Mouse (Mus musculus) C3H10T1/2 (cell line): ENCODE data around the gene 1600002K03Rik. TPM values are rescaled to one million over a fixed set of nuclear protein-coding genes. Genes with fewer than 3 reads are reported as not detected.

Source experiments
- polyA plus RNA-seq, 2 experiments: library from polyadenylated mRNA; unstranded; fragments of >200 nt; fragmentation: generic; extraction: Trizol; gene quantifications; one replicate each; pipeline ENCODE4 v1.2.1; 2012; ENCODE audit warnings: missing spikeins in 2 of 2

The 1600002K03Rik gene
- 10 to 100 TPM; 22.6 to 31.6 TPM for polyA plus RNA-seq

DNA sequence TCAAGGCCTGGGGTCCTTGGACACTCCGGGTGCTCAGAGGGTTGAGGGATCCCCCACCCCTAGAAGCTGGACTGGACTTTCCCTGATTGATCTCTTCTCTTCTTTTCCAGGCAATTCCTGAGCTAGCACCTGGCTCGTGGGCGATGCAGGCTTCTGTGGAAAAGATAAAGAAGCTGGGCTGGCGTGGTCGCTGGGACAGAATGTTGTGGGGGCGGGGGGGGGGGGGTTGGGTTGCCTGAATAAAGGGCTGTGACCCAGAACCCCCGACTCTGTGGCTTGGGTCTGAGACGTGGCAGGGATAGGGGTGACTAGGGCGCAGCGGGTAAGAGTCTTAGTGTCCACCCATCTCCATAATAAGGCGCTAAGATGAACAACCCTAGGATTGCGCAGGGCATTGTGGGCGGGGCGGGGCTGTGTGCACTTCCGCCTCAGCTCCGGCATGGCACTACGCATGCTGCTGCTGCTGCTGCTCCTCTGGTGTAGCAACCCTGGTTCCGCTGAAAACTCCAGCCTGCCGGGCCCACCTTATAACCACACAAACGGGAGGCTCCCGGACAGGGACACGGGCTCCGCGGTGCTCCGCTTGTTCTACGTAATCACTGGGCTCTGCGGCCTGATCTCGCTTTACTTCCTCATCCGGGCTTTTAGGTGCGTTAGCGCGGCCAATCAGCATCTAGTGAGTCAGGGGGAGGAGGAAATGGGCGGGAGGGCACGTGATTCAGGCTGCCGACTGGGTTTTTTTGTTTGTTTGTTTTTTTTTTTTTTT, at the start of gene 1600002K03Rik:
TSS of gene 1600002K03Rik (plus strand) at position 418 of the 766 bp plus-strand sequence.

DNA sequence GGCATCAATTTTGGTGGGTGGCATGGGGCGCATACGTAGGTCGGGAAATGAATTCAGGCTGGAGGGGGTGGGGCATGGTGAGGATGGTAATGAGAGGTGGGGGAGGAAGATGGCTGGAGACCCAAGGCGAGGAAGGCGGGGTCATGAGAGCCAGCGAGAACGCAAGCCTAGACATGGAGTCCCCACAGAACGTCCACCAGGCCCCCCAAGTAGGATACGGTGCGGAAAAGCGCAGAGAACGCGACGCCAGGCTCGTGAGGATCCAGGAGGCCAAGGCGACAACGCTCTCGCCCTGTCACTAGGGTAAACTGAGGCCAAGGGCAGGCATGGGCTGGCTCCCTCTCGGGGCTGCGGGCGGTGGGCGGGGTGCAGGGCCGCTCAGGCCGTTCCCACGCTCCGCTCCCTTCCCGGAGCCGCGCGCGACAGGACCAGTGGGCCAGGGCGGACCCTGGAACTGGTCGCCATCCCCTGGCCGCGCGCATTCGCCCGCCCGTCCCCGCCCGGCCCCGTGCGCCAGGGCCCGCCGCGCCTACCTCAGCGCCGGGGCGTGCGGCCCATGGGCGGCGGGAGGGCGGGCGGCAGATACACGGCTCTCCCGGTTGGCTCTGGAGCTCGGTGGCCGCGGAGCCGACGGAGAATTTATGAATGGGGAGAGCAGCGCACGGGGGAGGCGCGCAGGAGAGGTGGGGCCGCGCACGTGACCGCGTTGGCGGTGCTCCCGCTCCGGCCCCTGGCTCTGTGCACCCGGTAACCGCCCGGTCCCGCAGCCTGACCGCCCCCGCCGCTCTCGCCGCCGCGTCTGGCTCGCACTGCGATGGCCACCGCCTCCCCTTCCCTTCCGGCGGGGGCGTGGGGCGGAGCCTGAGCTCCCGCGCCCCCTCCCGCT, 33.9 kb upstream of the 1600002K03Rik start, which contains the start of gene Atp5d:
TSS of gene Atp5d (plus strand) at position 80 of the 886 bp plus-strand sequence.

DNA sequence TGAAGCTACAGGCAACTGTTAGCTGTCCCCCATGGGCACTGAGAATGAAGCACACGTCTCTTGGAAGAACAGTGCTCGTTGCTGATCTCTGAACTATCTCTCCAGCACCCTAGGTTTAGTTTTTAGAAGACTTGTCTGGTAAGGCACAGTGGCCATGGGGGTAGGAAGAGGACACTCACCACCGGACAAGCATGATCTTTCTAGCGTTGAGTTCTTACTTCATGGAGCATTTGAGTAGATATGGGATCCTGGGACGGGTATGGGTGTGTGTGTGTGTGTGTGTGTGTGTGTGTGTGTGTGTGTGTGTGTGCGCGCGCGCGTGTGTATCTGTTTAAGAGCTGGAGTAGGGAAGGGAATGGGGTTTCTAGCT, 32.1 kb upstream of the 1600002K03Rik start, which contains the start of gene Cbarp:
TSS of gene Cbarp (minus strand) at position 170 of the 370 bp plus-strand sequence.

DNA sequence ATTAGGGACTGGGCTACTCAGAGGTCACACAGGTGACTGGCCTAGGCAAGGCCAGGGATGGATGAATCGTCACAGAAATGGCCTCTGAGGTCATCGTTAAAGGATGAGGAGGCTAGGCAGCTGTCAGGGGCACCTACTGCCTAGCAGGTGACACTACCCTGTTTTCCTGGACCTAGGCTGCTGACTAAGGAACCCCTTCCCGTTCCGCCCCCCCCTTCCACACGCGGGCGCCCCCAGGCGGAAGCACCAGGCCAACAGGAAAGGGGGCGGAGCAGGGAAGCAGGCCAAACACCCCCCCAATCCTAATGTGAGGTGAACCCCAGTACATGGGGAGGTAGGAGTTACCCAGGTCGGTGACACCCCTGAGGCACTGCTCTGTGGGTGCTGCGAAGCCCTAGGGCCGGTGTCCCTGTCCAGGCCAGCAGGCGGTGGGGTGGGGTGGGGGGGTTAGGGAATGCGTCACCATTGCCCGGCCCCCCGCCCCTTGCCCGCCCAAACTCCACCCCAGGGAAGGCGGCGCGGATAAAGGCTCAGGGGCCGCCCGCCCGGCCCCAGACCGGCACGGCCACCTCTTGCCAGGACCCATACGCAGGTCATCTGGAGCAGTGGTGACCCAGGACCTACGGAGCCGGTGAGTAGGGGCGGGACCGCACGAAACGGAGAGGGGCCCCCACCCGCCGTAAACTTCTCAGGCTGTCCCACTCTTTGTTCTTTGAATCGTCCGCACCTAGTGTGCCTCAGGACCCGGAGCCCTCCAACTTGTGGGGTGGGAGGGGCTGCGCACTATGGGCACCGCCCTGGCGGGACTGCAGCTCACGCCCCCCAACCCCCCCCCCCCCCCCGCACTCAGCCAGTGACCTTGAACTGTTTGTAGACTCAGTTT, 24.8 kb upstream of the 1600002K03Rik start, which contains the start of gene Midn:
TSS of gene Midn (plus strand) at position 554 of the 883 bp plus-strand sequence.

DNA sequence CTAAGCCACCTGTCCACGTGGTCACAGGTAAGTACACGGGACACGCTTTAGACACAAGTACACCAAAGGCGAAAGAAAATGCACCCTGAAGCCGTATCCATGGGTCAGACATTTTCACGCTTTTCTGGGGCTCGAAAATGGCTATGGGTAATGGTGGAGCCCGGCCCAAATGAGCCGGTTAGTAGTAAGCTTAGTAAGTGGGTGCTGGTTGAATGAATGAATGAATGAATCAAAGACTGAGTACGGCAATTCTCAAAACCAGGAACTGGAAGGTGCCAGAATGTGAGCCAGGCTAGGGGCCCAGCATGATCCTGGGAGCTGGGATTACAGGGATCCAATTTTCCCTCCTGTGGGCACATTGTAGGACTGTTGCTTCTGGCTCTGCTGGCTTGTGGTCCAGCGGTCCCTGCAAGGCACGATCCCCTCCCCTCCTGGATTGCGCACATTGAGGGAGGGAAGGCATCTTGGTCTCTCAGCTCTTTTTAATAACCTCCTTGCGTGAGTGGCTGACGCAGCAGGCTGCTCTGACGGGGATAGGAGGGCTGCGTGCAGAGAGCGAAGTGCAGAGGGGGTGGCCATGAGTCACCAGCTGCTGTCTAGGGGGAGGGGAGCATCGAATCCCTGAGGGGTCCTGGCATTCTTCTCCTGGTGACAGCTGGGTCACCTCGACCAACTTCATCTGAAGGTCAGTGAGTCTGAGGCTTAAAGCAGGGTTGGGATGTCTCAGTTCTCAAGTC, 7.2 kb upstream of the 1600002K03Rik start, which contains the start of gene Cirbp:
TSS of gene Cirbp (plus strand) at position 594 of the 737 bp plus-strand sequence.

DNA sequence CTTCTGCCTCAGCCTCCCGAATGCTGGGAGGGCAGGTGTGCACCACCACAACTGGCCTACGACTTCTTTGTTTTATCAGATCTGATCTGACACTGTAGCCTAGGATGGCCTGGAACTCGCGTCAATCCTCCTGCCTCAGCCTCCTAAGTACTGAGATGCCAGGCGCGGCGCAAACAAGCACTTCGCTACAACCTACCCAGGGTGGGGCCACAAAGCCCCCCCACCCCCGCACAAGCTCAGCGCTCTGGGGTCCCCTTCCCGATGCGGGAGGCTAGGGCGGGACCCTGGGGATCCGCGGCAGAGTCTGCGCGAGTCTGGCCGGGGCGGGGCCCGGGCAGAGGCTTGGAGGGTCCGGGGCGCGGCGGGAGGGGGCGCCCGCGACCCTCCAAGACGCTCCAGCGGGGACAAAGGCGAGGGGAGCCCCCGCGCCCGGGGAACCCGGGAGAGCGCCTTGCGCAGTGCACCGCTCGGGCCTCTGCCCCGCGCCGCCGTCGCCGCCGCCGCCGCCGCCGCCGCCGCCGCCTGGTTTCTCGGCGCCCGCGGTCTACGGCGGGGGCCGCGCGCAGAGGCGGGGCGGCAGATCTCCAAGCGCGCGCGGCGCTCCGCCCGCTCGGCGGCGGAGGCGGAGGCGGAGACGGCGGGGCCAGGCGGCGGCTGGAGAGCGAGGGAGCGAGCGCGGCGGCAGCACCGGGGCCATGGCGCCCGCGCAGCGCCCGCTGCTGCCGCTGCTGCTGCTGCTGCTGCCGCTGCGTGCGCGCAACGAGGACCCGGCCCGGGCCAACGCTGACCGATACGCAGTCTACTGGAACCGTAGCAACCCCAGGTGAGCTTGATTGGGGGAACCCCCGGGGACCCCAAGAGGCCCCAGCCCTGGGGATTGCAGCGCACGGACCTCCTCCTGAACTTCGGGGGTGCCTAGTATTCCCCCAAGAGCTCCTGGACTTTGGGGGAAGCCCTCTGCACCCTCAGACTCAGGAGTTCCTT, 6.6 kb downstream of the 1600002K03Rik start, which contains the start of gene Efna2:
TSS of gene Efna2 (plus strand) at position 415 of the 984 bp plus-strand sequence.

Other genes starting within 250 kb of the 1600002K03Rik start
- gene Arid3a, start 245.9 kb upstream of the 1600002K03Rik start, polyA plus RNA-seq: under 1 TPM; 0.29 to 0.85 TPM
- gene Wdr18, start 212.8 kb upstream of the 1600002K03Rik start, polyA plus RNA-seq: 100 to 1,000 TPM in 1 of 2 experiments, 10 to 100 TPM in 1; 29.0 to 130 TPM
- gene Grin3b, start 202.2 kb upstream of the 1600002K03Rik start, polyA plus RNA-seq: under 1 TPM; 0.12 to 0.79 TPM
- gene Tmem259, start 188.6 kb upstream of the 1600002K03Rik start, polyA plus RNA-seq: 100 to 1,000 TPM; 105 to 141 TPM
- 100 to 1,000 TPM; 426 to 430 TPM for gene Cnn2, start 184.4 kb upstream of the 1600002K03Rik start, polyA plus RNA-seq
- 1 to 10 TPM; 3.5 to 8.4 TPM for gene Abca7, start 176.4 kb upstream of the 1600002K03Rik start, polyA plus RNA-seq
- gene Arhgap45, start 156.3 kb upstream of the 1600002K03Rik start, polyA plus RNA-seq: under 1 TPM; 0.58 to 0.84 TPM
- 100 to 1,000 TPM; 195 to 403 TPM for gene Polr2e, start 133.1 kb upstream of the 1600002K03Rik start, polyA plus RNA-seq
- 1,000 to 10,000 TPM; 1,157 to 1,905 TPM for gene Gpx4, start 125.8 kb upstream of the 1600002K03Rik start, polyA plus RNA-seq
- 10 to 100 TPM; 15.6 to 42.5 TPM for gene Sbno2, start 67.4 kb upstream of the 1600002K03Rik start, polyA plus RNA-seq
- gene Stk11, start 57.1 kb upstream of the 1600002K03Rik start, polyA plus RNA-seq: 100 to 1,000 TPM in 1 of 2 experiments, 10 to 100 TPM in 1; 91.0 to 141 TPM
- gene Atp5d, start 34.3 kb upstream of the 1600002K03Rik start, polyA plus RNA-seq: 1,000 to 10,000 TPM in 1 of 2 experiments, 100 to 1,000 TPM in 1; 776 to 1,441 TPM
- gene Cbarp, start 32.1 kb upstream of the 1600002K03Rik start, polyA plus RNA-seq: 10 to 100 TPM in 1 of 2 experiments, 1 to 10 TPM in 1; 4.8 to 18.5 TPM
- gene Midn, start 24.7 kb upstream of the 1600002K03Rik start, polyA plus RNA-seq: 10 to 100 TPM; 25.4 to 86.5 TPM
- gene Cirbp, start 7.0 kb upstream of the 1600002K03Rik start, polyA plus RNA-seq: 100 to 1,000 TPM in 1 of 2 experiments, 10 to 100 TPM in 1; 20.0 to 104 TPM
- 1 to 10 TPM; 1.7 to 6.3 TPM for gene Efna2, start 6.5 kb downstream of the 1600002K03Rik start, polyA plus RNA-seq
- gene Mum1, start 53.5 kb downstream of the 1600002K03Rik start, polyA plus RNA-seq: 10 to 100 TPM; 28.9 to 57.4 TPM
- gene Ndufs7, start 76.2 kb downstream of the 1600002K03Rik start, polyA plus RNA-seq: 100 to 1,000 TPM; 324 to 363 TPM
- 100 to 1,000 TPM; 114 to 121 TPM for gene Gamt, start 88.1 kb downstream of the 1600002K03Rik start, polyA plus RNA-seq
- 100 to 1,000 TPM in 1 of 2 experiments, 10 to 100 TPM in 1; 75.3 to 145 TPM for gene Dazap1, start 88.5 kb downstream of the 1600002K03Rik start, polyA plus RNA-seq
- over 10,000 TPM in 1 of 2 experiments, 1,000 to 10,000 TPM in 1; 7,724 to 18,727 TPM for gene Rps15, start 119.5 kb downstream of the 1600002K03Rik start, polyA plus RNA-seq
- 1 to 10 TPM in 1 of 2 experiments, under 1 TPM in 1; 0.41 to 6.4 TPM for gene Apc2, start 123.0 kb downstream of the 1600002K03Rik start, polyA plus RNA-seq
- 10 to 100 TPM; 76.4 to 84.3 TPM for gene 2310011J03Rik, start 147.6 kb downstream of the 1600002K03Rik start, polyA plus RNA-seq
- 1 to 10 TPM; 6.8 to 9.2 TPM for gene Pcsk4, start 156.6 kb downstream of the 1600002K03Rik start, polyA plus RNA-seq
- 1 to 10 TPM; 1.6 to 4.4 TPM for gene Reep6, start 157.0 kb downstream of the 1600002K03Rik start, polyA plus RNA-seq
- 10 to 100 TPM in 1 of 2 experiments, 1 to 10 TPM in 1; 2.5 to 11.0 TPM for gene Adamtsl5, start 175.5 kb downstream of the 1600002K03Rik start, polyA plus RNA-seq
- gene Plk5, start 183.5 kb downstream of the 1600002K03Rik start, polyA plus RNA-seq: not detected
- gene Mex3d, start 214.7 kb downstream of the 1600002K03Rik start, polyA plus RNA-seq: 10 to 100 TPM in 1 of 2 experiments, 1 to 10 TPM in 1; 8.8 to 32.5 TPM
- gene Mbd3, start 226.6 kb downstream of the 1600002K03Rik start, polyA plus RNA-seq: 100 to 1,000 TPM; 239 to 395 TPM
- 1,000 to 10,000 TPM; 1,086 to 1,588 TPM for gene Uqcr11, start 233.9 kb downstream of the 1600002K03Rik start, polyA plus RNA-seq